Mouse (Mus musculus) G1E-ER4 (cell line): ENCODE data around the gene Arhgap22. TPM values are rescaled to one million over a fixed set of nuclear protein-coding genes. Genes with fewer than 3 reads are reported as not detected.

ENCODE experiments used
- GATA1 ChIP-seq: IDR thresholded peaks from one replicate; pipeline ENCODE4 v1.8.0; 2012; ENCODE audit warnings: low read length, inconsistent platforms
- polyA plus RNA-seq: library from polyadenylated mRNA; stranded (reverse); fragments of >175 nt; gene quantifications from 2 replicates; pipeline ENCODE4 v1.2.3, GENCODE M21; 2012

The Arhgap22 gene
- polyA plus RNA-seq, 1 experiment = not detected

- no peak for TF ChIP-seq GATA1
Measured at GRCm38 (mm10) chr14:33330986-33331385, 117.2 kb downstream of the Arhgap22 start.

- TF ChIP-seq GATA1 = no peak
Measured at GRCm38 (mm10) chr14:33331627-33332026, 117.8 kb downstream of the Arhgap22 start.

GRCm38 (mm10) chr14:33333833-33334232, 120.0 kb downstream of the Arhgap22 start:
- no peak for TF ChIP-seq GATA1

- TF ChIP-seq GATA1 = no peak
Measured at GRCm38 (mm10) chr14:33334402-33334801, 120.6 kb downstream of the Arhgap22 start.

- TF ChIP-seq GATA1 = no peak
Measured at GRCm38 (mm10) chr14:33335733-33336132, 121.9 kb downstream of the Arhgap22 start.

- TF ChIP-seq GATA1 = no peak
Measured at GRCm38 (mm10) chr14:33338684-33339083, 124.9 kb downstream of the Arhgap22 start.

- TF ChIP-seq GATA1 = no peak
Measured at GRCm38 (mm10) chr14:33343131-33343725, 129.4 kb downstream of the Arhgap22 start.

GRCm38 (mm10) chr14:33346546-33346945, 132.7 kb downstream of the Arhgap22 start:
- no peak for TF ChIP-seq GATA1

GRCm38 (mm10) chr14:33347738-33348137, 133.9 kb downstream of the Arhgap22 start:
- TF ChIP-seq GATA1 = no peak

GRCm38 (mm10) chr14:33348146-33348545, 134.3 kb downstream of the Arhgap22 start:
- no peak for TF ChIP-seq GATA1

GRCm38 (mm10) chr14:33351019-33351418, 137.2 kb downstream of the Arhgap22 start:
- no peak for TF ChIP-seq GATA1

GRCm38 (mm10) chr14:33351984-33352722, 138.3 kb downstream of the Arhgap22 start:
- TF ChIP-seq GATA1 = no peak

GRCm38 (mm10) chr14:33352890-33353289, 139.1 kb downstream of the Arhgap22 start:
- no peak for TF ChIP-seq GATA1

- no peak for TF ChIP-seq GATA1
Measured at GRCm38 (mm10) chr14:33355276-33355675, 141.4 kb downstream of the Arhgap22 start.

GRCm38 (mm10) chr14:33357600-33358368, 144.0 kb downstream of the Arhgap22 start:
- no peak for TF ChIP-seq GATA1

- TF ChIP-seq GATA1 = no peak
Measured at GRCm38 (mm10) chr14:33358891-33359290, 145.1 kb downstream of the Arhgap22 start.

GRCm38 (mm10) chr14:33361546-33361945, 147.7 kb downstream of the Arhgap22 start:
- TF ChIP-seq GATA1 = no peak
